Mouse (Mus musculus) monocyte, adult 5-6 weeks (primary cell): ENCODE measurements around the gene Eva1a. TPM values are rescaled to one million over a fixed set of nuclear protein-coding genes. Genes with fewer than 3 reads are reported as not detected.

Source experiments
- ATAC-seq: fragments of 153-309, 156-312 bp; replicated peaks from 2 replicates; pipeline ENCODE4 v1.8.0; 2017; ENCODE audit warnings: mild to moderate bottlenecking; ENCODE audit not compliant: low TSS enrichment, insufficient number of reproducible peaks, severe bottlenecking, poor library complexity, low FRiP score
- total RNA-seq: library from RNA; stranded (forward); fragments of 200-1000, 200-491, 200-594 nt; gene quantifications from 3 replicates; pipeline ENCODE4 v1.2.3, GENCODE M21; 2017

Eva1a gene
- total RNA-seq, 1 experiment from 2014 or later = not detected

GRCm38 (mm10) chr6:82054854-82055253 lies 14.0 kb downstream of the Eva1a start:
- ATAC-seq = no peak

GRCm38 (mm10) chr6:82059896-82060295 lies 19.1 kb downstream of the Eva1a start:
- no peak for ATAC-seq

DNA sequence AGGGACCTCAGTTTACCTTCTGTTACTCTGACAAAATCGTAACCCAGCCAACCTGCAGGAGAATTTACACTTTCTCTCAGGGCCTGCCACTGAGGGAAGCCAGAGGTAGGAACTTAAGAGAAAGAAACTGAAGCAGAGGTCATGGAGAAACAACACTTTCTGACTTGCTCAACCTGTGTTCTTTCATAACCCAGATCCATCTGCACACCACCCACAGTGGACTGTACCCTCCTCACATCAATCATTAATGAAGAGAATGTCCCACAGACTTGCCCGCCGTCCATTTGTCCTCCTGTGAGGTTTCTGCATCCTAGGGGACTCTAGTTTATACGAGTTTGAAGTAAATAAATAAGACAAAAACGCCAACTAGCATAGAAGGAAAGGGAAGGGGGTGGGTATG lies 24.4 kb downstream of the Eva1a start:
- no peak for ATAC-seq

GRCm38 (mm10) chr6:82066515-82067081 lies 25.8 kb downstream of the Eva1a start:
- no peak for ATAC-seq

DNA sequence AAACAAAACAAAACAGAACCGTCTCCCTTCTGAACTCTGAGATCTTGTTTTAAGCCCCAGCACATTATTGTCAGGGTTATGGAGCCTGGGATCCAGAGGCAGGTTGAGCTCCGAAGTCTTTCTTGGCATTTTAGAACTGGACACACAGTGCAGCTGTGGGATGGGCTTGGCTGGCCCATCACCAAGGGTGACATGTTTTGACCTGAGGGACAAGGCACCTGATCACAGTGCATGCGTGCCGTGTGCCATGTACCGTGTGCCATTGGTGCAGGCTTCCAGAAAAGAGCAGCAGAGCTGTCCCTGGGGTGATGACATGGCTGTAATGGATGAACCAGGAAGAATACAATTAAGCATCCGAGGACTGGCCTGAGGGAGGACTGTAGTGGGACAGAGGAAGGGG lies 29.6 kb downstream of the Eva1a start:
- no peak for ATAC-seq

DNA sequence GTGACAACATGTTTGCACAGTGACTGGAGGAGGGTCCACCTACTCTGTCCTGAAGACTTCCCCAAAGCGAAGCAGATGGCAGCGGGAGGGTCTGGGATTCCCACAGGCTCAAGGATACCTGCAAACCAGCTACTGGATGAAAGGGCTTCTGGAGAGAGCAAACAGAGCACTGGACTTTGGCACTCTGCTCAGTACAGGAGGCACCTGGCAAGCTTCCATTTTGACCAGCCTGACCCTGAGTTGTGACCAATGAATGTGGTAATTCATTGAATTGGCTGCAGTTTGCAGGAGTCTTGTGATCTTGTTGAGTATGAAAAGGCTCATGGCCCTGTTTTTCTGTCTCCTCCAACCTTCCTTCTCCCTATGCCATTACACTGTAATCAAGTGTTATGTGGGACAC lies 32.2 kb downstream of the Eva1a start:
- no peak for ATAC-seq

DNA sequence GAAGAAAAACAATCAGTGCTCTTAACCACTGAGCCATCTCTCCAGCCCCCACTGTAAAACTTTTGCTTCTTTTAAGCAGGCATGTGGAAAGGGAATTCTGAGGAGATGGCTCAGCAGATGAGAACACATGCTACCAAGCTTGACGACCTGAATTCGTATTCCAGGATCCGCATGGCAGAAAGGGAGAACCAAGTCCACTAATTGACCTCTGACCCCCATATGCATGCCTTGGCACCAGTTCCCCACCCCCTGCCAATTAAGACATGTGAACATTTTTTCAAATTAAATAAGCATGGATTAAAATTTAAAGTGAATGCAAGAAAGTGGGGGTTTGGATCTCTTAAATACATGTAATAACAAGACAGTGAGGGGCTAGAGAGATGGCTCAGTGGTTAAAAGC lies 32.7 kb downstream of the Eva1a start:
- ATAC-seq = no peak

- no peak for ATAC-seq
Measured at GRCm38 (mm10) chr6:82076364-82076763, 35.5 kb downstream of the Eva1a start.

- no peak for ATAC-seq
Measured at GRCm38 (mm10) chr6:82078875-82079274, 38.0 kb downstream of the Eva1a start.

DNA sequence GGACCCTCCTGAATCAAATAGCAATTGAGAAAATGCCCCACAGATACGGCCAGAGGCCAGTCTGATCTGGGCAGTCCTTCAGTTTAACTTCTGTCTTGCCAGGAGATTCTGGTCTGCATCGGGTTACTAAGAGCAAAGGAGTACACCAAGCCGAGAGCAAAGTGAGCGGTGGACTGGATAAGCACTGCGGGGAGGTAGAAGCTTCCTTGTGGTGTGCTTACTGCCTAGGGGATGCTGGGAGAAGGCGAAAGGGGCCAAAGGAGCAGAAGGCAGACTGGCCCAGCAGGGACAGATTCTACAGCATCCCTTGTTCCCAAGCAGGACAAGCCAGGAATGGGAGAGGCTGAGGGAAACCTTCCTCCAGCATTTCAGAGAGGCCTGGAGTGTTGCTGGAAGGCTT lies 42.8 kb downstream of the Eva1a start:
- no peak for ATAC-seq

DNA sequence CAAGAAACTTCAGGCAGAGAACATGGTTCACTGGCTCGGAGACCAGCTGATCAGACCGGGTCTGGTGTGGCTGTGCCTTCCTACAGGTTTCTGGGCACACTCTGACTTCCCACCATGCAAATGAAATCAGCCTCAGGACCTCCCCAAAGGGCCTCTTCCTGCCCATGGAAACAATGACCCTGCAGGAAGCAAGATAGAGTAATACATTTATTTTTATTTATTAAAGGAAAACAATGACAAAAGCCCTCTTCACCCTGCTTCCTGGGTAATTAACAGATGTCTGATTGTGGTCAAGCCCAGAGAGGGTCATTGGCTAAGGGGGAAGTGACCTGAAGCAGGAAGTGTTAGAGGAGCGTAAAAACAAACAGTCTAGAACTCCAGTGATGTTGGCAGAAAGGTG lies 43.4 kb downstream of the Eva1a start:
- ATAC-seq = no peak

GRCm38 (mm10) chr6:82085313-82085908 lies 44.6 kb downstream of the Eva1a start:
- no peak for ATAC-seq

GRCm38 (mm10) chr6:82088133-82088532 lies 47.3 kb downstream of the Eva1a start:
- ATAC-seq = no peak

DNA sequence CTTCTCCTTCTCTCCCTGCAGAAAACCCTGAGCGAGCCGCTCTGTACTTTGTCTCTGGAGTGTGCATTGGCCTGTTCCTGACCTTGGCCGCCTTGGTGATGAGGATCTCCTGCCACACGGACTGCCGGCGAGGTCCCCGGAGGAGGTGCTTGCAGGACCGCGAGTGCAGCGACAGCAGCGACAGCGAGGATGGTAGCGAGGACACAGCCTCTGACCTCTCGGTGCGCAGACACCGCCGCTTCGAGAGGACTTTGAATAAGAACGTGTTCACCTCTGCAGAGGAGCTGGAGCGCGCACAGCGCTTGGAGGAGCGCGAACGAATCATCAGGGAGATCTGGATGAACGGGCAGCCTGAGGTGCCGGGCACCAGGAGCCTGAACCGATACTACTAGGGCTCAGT lies 50.9 kb downstream of the Eva1a start:
- ATAC-seq = no peak

GRCm38 (mm10) chr6:82097705-82098104 lies 56.9 kb downstream of the Eva1a start:
- no peak for ATAC-seq

GRCm38 (mm10) chr6:82098456-82098855 lies 57.6 kb downstream of the Eva1a start:
- no peak for ATAC-seq

DNA sequence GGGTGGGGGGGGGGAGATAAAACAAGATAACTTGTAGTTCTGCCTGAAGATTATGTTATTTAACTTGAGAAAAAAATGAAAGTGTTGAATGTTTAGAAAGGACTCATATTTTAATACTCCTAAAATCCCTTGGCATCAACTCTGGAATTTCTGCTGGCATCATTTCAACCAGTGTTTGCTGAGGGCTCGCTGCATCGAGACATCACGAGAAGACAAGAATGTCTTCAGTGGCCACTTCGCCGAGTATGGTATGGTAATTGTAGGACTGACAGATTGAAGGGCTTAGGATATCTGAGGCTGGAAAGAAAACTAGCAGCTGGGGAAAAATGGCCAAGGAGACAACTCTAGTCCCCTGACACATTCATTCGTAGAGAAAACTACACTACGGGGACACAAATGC lies 69.6 kb downstream of the Eva1a start:
- ATAC-seq = no peak

DNA sequence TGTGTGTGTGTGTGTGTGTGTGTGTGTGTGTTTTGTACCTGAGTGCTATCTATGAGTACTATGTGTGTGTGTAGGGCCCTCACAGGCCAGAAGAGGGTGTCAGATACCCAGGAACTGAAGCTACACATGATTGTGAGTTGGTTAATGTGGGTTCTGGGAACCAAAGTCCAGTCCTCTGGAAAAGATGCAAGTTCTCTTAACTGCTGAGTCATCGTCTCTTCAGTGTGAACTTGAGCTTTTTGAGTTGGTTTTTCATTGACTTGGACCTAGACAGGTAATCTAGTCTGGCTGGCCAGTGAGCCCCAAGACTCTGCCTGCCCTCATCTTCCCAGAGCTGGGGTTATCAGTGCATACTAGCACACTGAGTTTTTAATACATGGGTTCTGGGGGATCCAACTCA lies 70.3 kb downstream of the Eva1a start:
- no peak for ATAC-seq

GRCm38 (mm10) chr6:82111540-82111939 lies 70.7 kb downstream of the Eva1a start:
- ATAC-seq = no peak

DNA sequence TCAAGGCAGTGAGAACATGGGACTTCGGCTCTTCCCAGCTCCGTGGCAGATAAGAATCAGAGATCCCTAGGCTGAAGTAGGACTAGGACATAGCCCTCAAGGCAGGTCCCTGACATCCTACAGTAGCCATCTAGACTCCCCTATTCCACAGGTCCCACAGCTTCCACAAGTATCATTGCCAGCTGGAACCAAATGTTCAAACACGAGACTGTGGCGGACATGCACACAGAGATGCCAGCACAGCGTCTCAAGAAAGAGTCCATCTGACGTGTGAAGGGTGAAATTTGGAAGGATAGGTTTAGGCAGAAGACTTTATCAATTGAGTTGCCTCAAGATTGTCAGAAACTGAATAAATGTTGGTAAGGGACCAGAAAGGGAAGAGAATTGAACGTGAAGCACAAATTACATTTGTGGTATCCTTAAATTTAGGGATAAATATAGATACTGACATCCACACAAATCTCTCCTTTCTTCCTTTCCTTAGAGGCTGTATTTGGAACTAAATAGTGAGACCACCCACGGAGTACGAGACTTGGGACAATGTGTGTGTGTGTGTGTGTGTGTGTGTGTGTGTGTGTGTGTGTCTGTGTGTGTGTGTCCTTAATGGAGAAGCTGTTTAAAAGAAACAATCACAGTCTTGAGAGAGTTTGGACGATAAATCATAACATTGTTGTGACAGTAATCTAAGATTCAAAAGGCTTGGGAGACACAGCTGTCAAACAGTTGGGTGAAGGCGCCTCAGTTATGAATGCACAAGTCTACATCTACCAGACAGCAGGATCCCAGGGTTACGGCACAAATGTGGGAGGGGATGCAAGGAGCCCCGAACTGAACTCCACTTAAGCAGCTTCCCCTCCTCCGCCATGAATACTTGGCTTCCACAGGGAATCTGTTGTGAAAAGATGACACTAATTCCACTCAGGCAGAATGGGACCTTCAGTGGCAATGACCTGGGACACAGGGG lies 71.6 kb downstream of the Eva1a start:
- ATAC-seq = no peak
